Mouse (Mus musculus): Measurements from ENCODE around the gene Ly6g5b.

Ly6g5b gene

GRCm38 (mm10) chr17:35105740-35106389 lies 9.4 kb downstream of the Ly6g5b start:
- DNase-seq (ENCODE audit: low spot score in 2 of 2), result peak in 1 of 2 experiments; percentile 37

- DNase-seq (ENCODE audit: low spot score in 2 of 2), result no peak
Measured at GRCm38 (mm10) chr17:35104754-35105153, 10.5 kb downstream of the Ly6g5b start.

GRCm38 (mm10) chr17:35104079-35104478 lies 11.1 kb downstream of the Ly6g5b start:
- no peak for DNase-seq (ENCODE audit: low spot score in 2 of 2)

- no peak for DNase-seq (ENCODE audit: low spot score in 2 of 2)
Measured at GRCm38 (mm10) chr17:35103221-35103690, 12.0 kb downstream of the Ly6g5b start.

- DNase-seq (ENCODE audit: low spot score in 2 of 2), result no peak
Measured at GRCm38 (mm10) chr17:35102299-35102698, 12.9 kb downstream of the Ly6g5b start.

GRCm38 (mm10) chr17:35101161-35101560 lies 14.1 kb downstream of the Ly6g5b start:
- DNase-seq (ENCODE audit: low spot score in 2 of 2), result no peak

- no peak for DNase-seq (ENCODE audit: low spot score in 2 of 2)
Measured at GRCm38 (mm10) chr17:35100196-35100765, 14.9 kb downstream of the Ly6g5b start.

GRCm38 (mm10) chr17:35097164-35097655 lies 18.0 kb downstream of the Ly6g5b start:
- peak in 1 of 2 experiments; percentile 45 for DNase-seq (ENCODE audit: low spot score in 2 of 2)

GRCm38 (mm10) chr17:35096597-35096996 lies 18.6 kb downstream of the Ly6g5b start:
- DNase-seq (ENCODE audit: low spot score in 2 of 2), result no peak

- DNase-seq (ENCODE audit: low spot score in 2 of 2), result no peak
Measured at GRCm38 (mm10) chr17:35094475-35095365, 20.5 kb downstream of the Ly6g5b start.

- no peak for DNase-seq (ENCODE audit: low spot score in 2 of 2)
Measured at GRCm38 (mm10) chr17:35092403-35093198, 22.6 kb downstream of the Ly6g5b start.

- peak; percentile 29 to 33 for DNase-seq (ENCODE audit: low spot score in 2 of 2)
Measured at GRCm38 (mm10) chr17:35090166-35090932, 24.9 kb downstream of the Ly6g5b start.

- peak; percentile 86 to 94 for DNase-seq (ENCODE audit: low spot score in 2 of 2)
Measured at GRCm38 (mm10) chr17:35088825-35089644, 26.2 kb downstream of the Ly6g5b start, which contains the start of gene Abhd16a. Gene Abhd16a (plus strand): TSS chr17:35089263.

GRCm38 (mm10) chr17:35088151-35088550 lies 27.1 kb downstream of the Ly6g5b start:
- DNase-seq (ENCODE audit: low spot score in 2 of 2), result no peak

- no peak for DNase-seq (ENCODE audit: low spot score in 2 of 2)
Measured at GRCm38 (mm10) chr17:35085208-35085865, 29.9 kb downstream of the Ly6g5b start, which contains the start of gene Ly6g6f. Gene Ly6g6f (minus strand): TSS chr17:35085610.

GRCm38 (mm10) chr17:35083929-35084497 lies 31.2 kb downstream of the Ly6g5b start:
- DNase-seq (ENCODE audit: low spot score in 2 of 2), result no peak

GRCm38 (mm10) chr17:35082841-35083576 lies 32.2 kb downstream of the Ly6g5b start:
- no peak for DNase-seq (ENCODE audit: low spot score in 2 of 2)

- no peak for DNase-seq (ENCODE audit: low spot score in 2 of 2)
Measured at GRCm38 (mm10) chr17:35080710-35081109, 34.5 kb downstream of the Ly6g5b start.
